Mouse (Mus musculus): ENCODE data around the gene Srsf2.

- TF ChIP-seq GATA1 (IDR thresholded peaks at IDR 0.05; ENCODE audit: low read length) (no peak), TAL1 (IDR thresholded peaks at IDR 0.05; ENCODE audit: low read length) (no peak)
Measured at GRCm38 (mm10) chr11:116834954-116835353, 17.9 kb downstream of the Srsf2 start.

Data from erythroblast, embryonic 14.5 days (primary cell).